Mouse (Mus musculus) spleen, adult 2 months (tissue): ENCODE data around the gene Igf2. TPM values are rescaled to one million over a fixed set of nuclear protein-coding genes. Genes with fewer than 3 reads are reported as not detected.

Experiments
- DNase-seq, 2 experiments: peaks; one replicate each; pipeline versions ENCODE4 v3.0.0 to v3.0.0-alpha.2; 2012 to 2021; ENCODE audit warnings: low spot score in 2 of 2, low read depth in 1 of 2
- H3K27ac ChIP-seq: fragments of 200-500 bp; 2 replicates; pipeline ENCODE4 v1.5.1; 2012; ENCODE audit warnings: low read length, inconsistent platforms; ENCODE audit not compliant: insufficient read depth
- H3K27me3 ChIP-seq: fragments of 200-500 bp; 2 replicates; pipeline ENCODE4 v1.6.1; 2012; ENCODE audit warnings: mild to moderate bottlenecking, moderate library complexity, low read length, inconsistent platforms; ENCODE audit not compliant: control insufficient read depth, insufficient read depth
- H3K36me3 ChIP-seq: fragments of 200-500 bp; 2 replicates; pipeline ENCODE4 v1.6.1; 2012; ENCODE audit warnings: mild to moderate bottlenecking, low read length, inconsistent platforms; ENCODE audit not compliant: control insufficient read depth, insufficient read depth
- H3K4me1 ChIP-seq: fragments of 200-500 bp; 2 replicates; pipeline ENCODE4 v1.6.1; 2011; ENCODE audit warnings: inconsistent platforms; ENCODE audit not compliant: control insufficient read depth, insufficient read depth, insufficient read length
- H3K4me3 ChIP-seq: fragments of 200-500 bp; 2 replicates; pipeline ENCODE4 v1.5.1; 2011; ENCODE audit warnings: mild to moderate bottlenecking, inconsistent platforms; ENCODE audit not compliant: insufficient read depth, insufficient read length; ENCODE audit errors: extremely low read depth
- CTCF ChIP-seq: fragments of 200-500 bp; IDR thresholded peaks from 2 replicates; pipeline ENCODE4 v1.5.1; 2011; ENCODE audit warnings: mild to moderate bottlenecking, inconsistent platforms; ENCODE audit not compliant: insufficient read depth, insufficient read length, insufficient replicate concordance; ENCODE audit errors: extremely low read depth
- POLR2A ChIP-seq: fragments of 200-500 bp; IDR thresholded peaks from 2 replicates; pipeline ENCODE4 v1.6.1; 2011; ENCODE audit warnings: low read depth, low read length, inconsistent platforms
- WGBS: fragments of 180-500 bp; shearing (Covaris S2); methylation state at CpG from one replicate; pipeline ENCODE4 v1.1.7; 2018; 5-methylcytosine and 5-hydroxymethylcytosine counted together
- polyA plus RNA-seq: library from polyadenylated mRNA; depleted of rRNA; stranded (reverse); fragments of >200 nt; gene quantifications from 2 replicates; pipeline ENCODE4 v1.2.3, GENCODE M21; 2012

Gene Igf2
- polyA plus RNA-seq, 1 experiment, result 13.9 TPM

DNA sequence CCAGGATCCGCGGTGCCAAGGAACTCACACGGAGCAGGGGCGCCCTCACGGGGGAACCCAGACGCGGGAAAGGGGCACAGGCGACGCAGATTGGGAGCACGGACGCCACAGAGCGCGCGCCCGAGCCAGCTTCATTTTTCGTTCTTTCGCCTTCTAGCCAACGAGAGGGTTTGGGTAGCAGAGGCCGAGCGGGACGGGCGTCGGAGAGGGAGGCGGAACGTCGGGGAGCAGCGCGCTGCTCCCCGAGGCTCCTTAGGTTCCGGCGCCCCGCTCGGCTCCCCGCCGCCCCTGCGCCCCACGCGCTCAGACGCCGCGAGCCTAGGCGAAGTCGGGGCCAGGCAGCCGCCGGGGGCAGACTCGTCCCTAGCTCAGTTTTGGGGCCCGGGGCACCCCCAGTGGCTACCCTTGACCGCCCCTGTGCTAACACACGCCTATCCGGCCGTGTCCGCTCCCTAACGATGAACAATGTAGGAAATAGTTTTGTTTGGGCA is 2.6 kb downstream of the Igf2 start:
- H3K4me1 ChIP-seq, result peaks cover 2% of the 10 kb centered on the region; the same call in 1 of the 2 replicates
- no peak overlapping the region for H3K4me3 ChIP-seq
- no peak overlapping the region for H3K27ac ChIP-seq
- no peak for TF ChIP-seq CTCF
- TF ChIP-seq POLR2A, result no peak
- DNase-seq, result no peak
- peaks cover 24% of the 10 kb centered on the region for H3K27me3 ChIP-seq
- WGBS, result 4% methylated on average over 49 of the region's 53 CpGs
- H3K36me3 ChIP-seq, result no peaks in the 10 kb centered on the region

DNA sequence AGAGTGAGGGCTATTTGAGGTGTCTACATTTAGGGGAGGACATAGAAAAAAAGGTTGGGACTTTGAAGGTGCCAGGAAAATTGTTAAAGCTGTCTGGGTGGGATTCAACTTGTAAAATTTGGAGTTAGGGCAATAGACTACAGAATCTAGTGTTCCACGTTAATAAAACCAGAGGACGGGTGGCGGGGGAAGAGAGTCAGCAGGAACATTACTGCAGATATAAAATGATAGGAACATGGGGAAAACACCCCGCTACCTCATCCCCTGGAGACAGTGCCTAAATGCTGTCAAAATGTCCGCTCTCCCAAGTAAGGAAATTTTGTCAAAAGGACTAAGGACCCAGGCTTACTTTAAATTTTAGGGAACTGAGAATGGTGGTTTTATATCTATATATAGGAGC is 3.5 kb downstream of the Igf2 start:
- peaks cover 4% of the 10 kb centered on the region; the same call in 1 of the 2 replicates for H3K4me1 ChIP-seq
- H3K4me3 ChIP-seq, result no peak overlapping the region
- H3K36me3 ChIP-seq, result no peaks in the 10 kb centered on the region
- H3K27ac ChIP-seq, result no peak overlapping the region
- peaks cover 29% of the 10 kb centered on the region for H3K27me3 ChIP-seq
- 30% methylated on average over 5 of the region's 5 CpGs for WGBS
- no peak for DNase-seq
- TF ChIP-seq POLR2A (no peak), CTCF (no peak)

DNA sequence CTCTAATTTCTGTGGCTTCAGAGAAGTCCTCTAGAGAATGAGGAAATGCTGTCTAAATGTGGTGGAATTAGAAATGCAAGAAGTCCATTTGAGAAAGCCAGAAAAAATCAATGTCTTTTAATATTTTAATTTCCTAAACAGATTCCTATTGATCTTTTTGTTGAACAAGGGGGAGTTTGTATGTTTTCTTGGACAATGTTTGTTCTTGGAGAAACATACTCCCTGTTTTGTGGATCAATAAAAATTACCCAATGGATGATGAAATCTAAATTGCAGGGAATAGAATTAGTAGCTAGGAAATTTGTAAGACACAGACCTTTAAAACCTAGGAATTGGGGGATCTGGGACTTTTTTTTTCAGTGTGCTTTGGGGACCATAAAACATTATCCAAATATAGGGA is 4.8 kb downstream of the Igf2 start:
- H3K27ac ChIP-seq, result no peak overlapping the region
- peaks cover 4% of the 10 kb centered on the region; the same call in 1 of the 2 replicates for H3K4me1 ChIP-seq
- TF ChIP-seq POLR2A, result no peak
- DNase-seq, result no peak
- H3K4me3 ChIP-seq, result no peak overlapping the region
- peaks cover 33% of the 10 kb centered on the region for H3K27me3 ChIP-seq
- no peaks in the 10 kb centered on the region for H3K36me3 ChIP-seq

DNA sequence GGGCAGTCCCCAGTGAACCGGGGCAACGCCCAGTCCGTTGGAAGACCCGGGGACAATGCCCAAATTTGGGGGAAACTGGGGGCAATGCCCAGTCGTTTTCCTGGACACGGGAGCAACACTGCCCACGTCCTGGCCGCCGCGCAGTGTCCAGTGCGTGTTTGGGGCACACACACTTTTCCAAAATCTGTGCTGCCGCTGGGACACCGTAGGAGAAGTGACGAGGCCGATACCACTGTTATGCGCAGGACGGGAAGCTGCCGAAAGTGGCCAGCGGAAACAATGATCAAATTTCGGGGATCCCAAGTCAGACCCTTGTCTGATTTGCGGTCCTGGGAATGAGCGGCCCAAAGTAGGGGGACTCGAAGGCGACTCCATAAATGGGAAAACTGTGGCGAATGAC is 5.6 kb downstream of the Igf2 start:
- Histone ChIP-seq H3K27me3 (peaks cover 35% of the 10 kb centered on the region), H3K36me3 (no peaks in the 10 kb centered on the region), H3K4me1 (peaks cover 4% of the 10 kb centered on the region; the same call in 1 of the 2 replicates), H3K27ac (no peak overlapping the region), H3K4me3 (no peak overlapping the region)
- TF ChIP-seq POLR2A (no peak), CTCF (no peak)
- 11% methylated on average over 25 of the region's 25 CpGs for WGBS
- no peak for DNase-seq

DNA sequence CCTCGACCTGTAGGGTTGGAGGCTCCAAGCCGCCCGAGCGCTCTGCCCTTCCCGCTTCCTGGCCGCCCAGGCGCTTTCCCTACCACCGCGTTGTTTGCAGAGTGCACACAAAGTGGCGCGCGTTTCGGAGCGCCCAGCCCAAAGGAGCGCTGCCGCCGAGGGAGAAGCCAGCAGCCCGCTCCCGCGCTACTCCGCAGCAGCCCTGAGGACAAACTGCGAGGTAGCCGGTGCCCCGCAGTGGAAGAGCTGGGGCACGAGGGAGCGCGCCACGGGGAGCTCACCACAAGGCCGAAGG is 6.0 kb downstream of the Igf2 start:
- Histone ChIP-seq H3K4me1 (peaks cover 4% of the 10 kb centered on the region; the same call in 1 of the 2 replicates), H3K27me3 (peaks cover 33% of the 10 kb centered on the region), H3K4me3 (no peak overlapping the region)

DNA sequence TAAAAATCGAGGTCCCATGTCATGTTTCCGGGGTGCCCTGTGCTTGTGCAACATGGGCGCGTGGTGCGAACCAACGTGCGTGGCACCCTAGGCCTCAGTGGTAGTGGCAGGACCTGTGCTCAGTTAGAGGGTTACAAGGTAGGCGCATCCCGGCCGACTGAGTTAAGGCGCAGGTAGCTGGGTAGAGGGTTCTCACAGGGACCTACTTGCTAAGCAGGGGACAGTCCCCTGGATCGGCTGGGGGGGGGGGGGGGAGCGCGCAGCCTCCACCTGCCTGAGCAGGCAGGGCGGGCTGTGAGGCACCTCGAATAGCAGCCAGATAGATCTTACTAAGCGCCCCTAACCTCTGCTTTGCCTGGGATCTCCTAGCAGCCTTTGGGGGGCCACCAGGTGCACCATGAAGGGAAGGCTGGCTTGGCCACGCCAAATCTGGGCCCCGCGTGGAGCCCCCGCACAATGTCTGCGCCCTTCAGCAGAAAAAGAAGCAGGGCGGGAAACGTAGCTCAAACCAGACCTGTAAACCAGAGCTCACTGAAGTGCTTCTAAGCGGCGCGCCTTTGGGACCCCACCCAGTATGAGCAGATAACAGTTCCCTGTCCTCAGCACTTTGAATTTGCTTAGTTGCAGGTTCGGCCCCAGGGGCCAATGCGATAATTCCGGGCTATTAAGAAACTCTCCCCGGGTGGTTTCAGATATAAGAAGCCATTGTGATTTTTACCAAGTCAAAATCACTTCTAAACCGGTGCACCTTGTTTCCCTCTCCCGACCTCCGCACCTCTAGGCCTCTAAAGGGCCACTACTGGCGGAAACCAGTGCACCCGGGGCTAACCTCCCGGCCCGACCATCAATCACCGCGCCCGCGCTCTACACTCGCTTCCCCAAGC is 6.6 kb downstream of the Igf2 start:
- WGBS, result 7% methylated on average over 41 of the region's 43 CpGs
- Histone ChIP-seq H3K27me3 (peaks cover 31% of the 10 kb centered on the region), H3K36me3 (no peaks in the 10 kb centered on the region), H3K27ac (no peak overlapping the region), H3K4me3 (no peak overlapping the region; the same call in 1 of the 2 replicates), H3K4me1 (peaks cover 4% of the 10 kb centered on the region; the same call in 1 of the 2 replicates)
- no peak for DNase-seq
- TF ChIP-seq POLR2A (no peak), CTCF (no peak)

More for the DNA sequence above, 6.0 kb downstream of the Igf2 start:
- Histone ChIP-seq H3K27ac (no peak overlapping the region), H3K36me3 (no peaks in the 10 kb centered on the region)
- no peak for DNase-seq
- WGBS, result 4% methylated on average over 29 of the region's 29 CpGs
- TF ChIP-seq CTCF (no peak), POLR2A (no peak)

DNA sequence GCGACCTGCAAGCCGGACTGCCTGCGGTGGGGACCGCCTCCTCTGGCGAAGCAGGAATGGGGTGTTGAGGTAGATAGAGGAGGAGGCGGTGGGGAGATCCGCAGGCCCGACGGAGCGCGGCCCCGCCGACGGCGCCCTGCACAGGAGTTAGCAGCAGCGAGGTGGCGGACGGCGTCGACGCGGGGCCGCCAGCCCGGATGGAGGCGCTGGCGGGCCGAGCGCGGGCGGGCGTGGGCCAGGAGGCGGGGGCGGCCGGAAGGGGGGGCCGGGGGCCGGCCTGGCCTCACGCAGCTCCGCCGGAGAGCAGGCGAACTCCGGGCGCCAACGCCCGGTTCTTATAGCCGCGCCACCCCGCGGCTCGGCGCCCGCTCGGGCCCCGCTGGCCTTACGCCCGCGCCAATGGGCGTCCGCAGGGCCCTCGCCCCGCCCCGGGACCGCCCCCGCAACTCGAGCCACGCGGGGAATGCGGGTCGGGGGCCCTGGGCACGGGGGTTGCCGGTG is 7.4 kb downstream of the Igf2 start:
- TF ChIP-seq CTCF (no peak), POLR2A (no peak)
- Histone ChIP-seq H3K27ac (no peak overlapping the region), H3K4me3 (peak overlapping the region; percentile 30; the same call in 1 of the 2 replicates)

More for the DNA sequence above, 7.4 kb downstream of the Igf2 start:
- no peak for DNase-seq
- 1% methylated on average over 65 of the region's 70 CpGs for WGBS
- Histone ChIP-seq H3K27me3 (peaks cover 29% of the 10 kb centered on the region), H3K36me3 (no peaks in the 10 kb centered on the region), H3K4me1 (peaks cover 4% of the 10 kb centered on the region; the same call in 1 of the 2 replicates)
